Mouse (Mus musculus) cerebellum, adult 8-10 months (tissue): ENCODE data around the gene Cd164l2.
A peak's percentile ranks its signal among the peaks of the same experiment; 100 is the strongest.

Experiments
- DNase-seq: peaks from one replicate; pipeline ENCODE4 v3.0.0; 2022

Gene Cd164l2

DNA sequence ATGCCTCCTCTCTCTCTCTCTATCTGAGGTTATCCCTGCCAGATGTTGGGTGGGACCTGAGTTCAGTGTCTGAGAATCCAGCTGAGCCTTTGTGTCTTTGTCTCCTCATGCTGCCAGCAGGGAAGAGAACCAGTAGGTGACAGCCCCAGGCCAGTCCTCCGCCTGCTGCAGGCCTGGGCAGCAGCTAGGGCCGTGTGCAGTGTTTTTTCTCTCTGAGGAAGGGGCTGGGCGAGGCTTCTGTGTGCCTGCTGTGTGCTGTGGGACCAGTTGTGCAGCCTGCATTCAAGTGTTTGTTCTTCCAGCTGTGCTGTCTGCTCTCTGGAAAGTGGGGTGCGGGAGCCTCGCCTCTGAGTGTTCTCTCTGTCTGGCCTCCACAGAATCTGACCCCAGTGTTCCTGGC lies 11.9 kb downstream of the Cd164l2 start:
- DNase-seq = no peak

DNA sequence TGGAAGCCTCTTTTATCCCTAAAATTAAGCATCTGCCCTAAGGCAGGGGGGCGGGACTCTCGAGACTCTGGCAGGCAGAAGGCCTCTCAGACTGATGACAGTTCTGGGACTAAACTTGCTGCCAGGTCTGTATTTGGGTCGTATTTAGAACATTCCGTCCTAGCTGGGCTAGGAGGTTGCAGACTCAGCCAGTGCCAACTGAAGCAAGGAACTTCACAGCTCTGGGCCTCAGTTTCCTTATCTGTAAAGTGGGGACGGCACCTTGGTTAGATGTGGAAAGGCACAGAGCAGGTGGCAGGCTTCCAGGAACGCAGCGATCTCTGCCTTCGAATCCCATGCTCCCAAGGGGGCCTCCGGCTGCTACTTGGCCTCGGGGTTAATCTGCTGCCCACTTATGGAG lies 14.1 kb downstream of the Cd164l2 start:
- no peak for DNase-seq

DNA sequence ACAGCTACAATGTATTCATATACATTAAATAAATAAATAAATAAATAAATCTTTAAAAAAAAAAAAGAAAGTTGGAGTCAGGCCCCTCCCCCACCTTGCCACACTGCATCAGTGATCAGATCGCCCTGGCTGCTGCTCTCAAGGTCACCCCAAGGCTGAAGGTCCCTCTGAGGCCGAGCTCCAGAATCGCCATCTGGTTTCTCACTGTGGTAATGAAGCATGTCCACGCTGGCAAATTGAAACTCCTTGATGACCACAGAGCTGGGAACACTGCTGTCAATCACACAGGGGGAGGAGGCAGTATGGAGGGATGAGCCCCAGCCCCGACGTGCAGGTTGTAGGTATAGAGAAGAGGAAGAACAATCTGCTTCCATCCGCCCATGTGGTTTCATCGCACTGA lies 15.7 kb downstream of the Cd164l2 start:
- DNase-seq = no peak

DNA sequence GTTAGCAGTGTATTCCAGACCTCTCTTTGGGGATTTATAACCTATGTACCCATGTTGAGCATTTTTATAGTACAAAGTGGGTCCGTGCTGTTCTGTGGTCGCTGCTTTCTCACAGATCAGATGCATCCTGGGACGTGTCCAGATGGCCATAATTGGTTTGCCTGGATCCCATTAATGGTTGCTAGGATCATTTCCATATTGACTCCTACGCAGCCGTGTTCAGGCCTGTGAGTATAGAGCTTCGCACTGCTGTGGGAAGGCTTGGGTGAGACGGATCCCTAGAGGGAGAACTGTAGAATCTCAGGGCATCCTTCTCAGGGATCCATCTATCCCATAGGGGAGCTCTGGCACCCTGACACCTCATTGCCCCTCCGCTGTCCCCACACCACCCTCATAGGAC lies 17.7 kb downstream of the Cd164l2 start:
- no peak for DNase-seq

DNA sequence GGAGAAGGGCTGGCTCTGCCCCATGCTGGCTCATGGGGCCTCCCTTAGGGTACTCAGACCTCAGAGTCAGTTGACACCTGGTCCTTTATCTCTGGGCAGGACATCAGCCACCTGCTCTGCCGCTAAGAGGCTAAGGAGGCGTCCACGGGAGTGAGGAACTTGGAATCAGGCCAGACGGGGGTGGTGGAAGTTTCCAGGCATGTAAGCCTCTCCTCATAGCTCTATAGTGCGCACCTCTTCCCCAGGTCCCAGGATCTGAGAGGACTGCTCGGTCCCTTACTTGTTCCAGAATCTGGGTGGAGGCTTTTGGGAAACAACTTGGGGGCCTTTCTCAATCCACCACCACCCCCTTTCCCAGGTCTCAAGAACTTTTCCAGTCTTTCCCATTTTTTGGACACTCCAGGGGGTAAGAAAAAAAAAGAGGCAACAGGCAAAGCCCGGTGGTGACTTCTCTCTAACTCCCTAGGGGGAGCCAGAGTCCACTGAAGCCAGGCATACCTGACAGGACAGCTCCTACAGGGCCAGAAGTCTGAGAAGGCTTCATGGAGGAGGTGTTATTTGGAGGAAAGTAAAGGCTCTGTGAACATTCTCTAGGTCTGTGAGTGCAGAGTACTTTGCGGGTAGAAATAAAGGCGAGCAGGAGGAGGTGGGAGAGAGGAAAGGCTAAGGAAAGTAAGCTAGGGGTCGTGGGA lies 21.5 kb downstream of the Cd164l2 start:
- no peak for DNase-seq

DNA sequence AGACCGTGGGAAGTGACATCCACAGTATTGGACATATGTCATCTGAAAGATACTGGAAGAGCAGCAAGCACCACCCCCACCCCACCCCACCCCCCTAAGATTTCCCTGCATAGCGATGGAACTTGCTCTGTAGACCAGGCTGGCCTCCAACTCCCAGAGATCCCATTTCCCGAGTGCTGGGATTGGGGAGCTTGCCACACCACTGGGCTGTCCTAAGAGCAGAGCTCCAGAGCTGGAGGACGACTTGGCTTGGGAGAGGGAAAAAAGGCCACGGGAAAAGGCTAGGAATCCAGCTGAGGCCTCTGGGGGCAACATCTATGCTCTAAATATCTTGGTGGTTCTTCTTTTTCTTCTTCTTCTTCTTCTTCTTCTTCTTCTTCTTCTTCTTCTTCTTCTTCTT lies 22.8 kb downstream of the Cd164l2 start:
- no peak for DNase-seq

DNA sequence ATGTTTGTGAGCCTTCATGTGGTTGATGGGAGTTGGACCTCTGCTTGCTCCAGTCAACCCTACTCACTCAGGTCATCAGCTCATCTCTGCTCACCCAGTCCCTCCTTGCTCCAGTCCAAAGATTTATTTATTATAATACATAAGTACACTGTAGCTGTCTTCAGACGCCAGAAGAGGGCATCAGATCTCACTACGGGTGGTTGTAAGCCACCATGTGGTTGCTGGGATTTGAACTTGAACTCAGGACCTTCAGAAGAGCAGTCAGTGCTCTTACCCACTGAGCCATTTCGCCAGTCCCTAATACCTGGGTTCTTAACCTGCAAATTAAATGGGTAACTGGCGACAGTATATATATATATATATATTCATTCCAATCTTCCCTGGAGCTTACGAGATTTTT lies 23.5 kb downstream of the Cd164l2 start:
- DNase-seq = no peak

DNA sequence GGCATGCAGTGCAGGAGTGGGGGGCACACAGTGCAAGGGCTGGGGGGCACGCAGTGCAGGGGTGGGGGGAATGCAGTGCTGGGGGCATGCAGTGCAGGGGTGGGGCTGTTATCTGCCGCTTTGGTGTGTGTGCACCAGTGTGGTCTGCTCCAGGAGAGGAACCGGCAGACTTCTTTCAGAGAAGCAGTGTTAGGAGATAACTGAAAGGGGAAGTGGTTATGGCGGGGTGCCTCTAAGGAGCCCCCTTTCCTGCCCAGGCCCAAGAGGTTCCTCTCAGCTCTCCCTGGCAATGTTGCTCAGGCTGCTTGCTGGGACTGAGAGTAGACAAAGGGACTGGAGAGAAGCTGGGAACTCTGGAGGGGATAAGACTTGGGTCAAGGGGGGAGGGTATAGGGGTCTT lies 26.0 kb downstream of the Cd164l2 start:
- no peak for DNase-seq

DNA sequence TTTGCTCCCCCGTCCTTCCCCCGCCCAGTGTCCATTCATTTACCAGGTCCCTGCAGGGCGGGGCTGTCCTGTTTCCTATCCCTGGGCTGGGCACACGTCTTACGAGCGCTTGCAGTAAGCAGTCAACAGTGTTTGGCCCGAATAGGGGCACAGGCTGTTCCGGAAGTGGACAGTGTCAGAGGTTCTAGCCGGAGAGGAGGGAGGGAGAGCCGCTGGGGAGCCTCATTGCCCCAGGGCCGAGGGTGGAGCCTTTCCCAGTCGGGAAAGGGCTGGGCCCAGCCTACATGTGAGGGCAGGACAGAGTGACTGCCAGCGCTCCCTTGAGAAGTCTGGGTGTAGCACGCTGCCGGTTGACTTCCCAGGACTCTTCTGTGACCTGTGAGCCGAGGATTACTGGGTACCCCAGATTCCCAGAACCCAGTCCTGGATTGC lies 28.6 kb downstream of the Cd164l2 start, which contains the start of gene Map3k6:
Gene Map3k6, plus strand, starts transcription at position 329 of the 432 bp plus-strand sequence.
- no peak for DNase-seq

DNA sequence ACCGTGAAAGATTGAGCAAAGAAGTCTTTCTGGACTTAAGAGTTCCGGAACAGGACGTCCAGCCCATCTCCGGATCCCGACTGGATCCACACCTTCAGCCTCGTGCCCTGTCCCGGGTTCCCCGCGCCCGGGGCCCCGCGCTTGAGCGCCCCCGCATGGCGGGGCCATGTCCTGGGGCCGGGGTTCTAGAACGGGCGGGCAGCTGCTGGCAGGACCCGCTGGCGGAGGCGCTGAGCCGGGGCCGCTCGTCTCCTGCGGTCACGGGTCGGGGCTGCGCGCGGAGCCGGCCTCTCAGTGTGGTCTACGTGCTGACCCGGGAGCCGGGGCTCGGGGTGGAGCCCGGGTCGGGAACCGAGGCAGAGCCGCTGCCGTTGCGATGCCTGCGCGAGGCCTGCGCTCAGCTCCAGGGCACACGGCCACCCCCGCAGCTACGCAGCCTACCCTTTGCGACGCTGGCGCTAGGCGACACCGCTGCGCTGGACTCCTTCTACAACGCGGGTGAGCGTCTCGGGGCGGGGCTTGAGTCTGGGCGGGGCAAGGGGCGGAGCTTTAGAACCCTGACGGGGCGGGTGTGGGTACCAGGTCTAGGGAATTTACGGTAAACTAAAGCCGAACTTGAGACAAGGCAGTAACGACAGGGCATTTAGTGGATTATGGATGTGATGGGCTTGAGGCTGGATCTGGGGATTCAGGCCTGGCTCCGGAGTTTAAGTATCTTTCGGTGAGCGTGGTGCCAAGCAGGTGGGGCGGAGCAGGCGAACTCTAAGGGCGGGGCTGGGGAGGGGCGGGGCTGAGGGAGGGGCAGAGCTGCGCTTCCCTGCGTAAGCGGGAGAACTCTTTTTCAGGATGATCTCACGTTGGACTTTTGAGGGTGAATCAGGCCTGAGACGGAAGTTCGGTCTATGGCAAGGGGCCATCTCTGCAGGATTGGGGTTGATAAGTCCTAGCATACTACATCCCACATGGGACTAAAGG lies 29.3 kb downstream of the Cd164l2 start:
- peak; percentile 86 for DNase-seq

DNA sequence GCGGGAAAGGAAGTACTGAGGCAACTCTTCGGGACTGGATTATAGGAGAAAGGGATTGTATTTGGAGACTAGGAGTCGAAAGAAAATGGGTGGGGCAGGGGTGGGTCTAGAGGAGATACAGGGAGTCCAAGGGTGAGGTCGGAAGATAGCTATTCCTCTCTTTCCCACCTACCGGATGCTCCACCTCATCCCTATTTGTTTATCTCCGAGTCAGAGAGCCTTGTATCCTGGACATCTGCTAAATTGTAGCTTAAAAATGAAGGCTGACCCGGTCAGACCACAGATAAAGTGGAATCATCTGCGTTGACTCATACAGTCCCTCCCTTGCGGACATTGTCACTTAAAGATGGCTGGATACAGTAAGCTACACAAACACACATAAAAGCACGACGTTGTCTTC lies 30.0 kb downstream of the Cd164l2 start:
- no peak for DNase-seq

DNA sequence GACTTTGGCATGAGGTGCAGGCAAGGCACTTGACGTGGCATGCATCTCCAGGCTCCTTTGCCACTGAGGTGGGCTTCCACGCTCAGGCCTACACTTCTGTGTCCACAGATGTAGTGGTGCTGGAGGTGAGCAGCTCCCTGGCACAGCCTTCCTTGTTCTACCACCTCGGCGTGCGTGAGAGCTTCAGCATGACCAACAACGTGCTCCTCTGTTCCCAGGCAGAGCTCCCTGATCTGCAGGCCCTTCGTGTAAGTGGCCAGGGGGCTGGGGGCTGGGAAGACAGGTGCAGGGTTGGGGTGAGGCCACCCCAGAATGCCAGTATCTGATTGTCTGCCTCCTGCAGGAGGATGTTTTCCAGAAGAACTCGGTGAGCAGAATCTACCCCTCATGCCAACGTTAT lies 30.8 kb downstream of the Cd164l2 start:
- no peak for DNase-seq

DNA sequence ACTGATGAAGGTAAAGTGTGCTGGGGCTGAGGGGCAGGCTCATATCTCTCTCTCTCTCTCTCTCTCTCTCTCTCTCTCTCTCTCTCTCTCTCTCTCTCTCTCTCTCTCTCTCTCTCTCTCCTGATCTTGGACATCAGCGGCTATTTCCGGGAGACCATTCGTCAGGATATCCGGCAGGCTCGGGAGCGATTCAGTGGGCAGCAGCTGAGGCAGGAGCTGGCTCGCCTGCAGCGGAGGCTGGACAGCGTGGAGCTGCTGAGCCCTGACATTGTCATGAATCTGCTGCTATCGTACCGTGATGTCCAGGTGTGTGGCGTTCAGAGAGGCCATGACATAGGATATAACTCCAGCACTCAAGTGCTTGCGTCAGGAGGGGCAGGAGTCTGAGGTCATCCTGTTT lies 31.6 kb downstream of the Cd164l2 start:
- no peak for DNase-seq

DNA sequence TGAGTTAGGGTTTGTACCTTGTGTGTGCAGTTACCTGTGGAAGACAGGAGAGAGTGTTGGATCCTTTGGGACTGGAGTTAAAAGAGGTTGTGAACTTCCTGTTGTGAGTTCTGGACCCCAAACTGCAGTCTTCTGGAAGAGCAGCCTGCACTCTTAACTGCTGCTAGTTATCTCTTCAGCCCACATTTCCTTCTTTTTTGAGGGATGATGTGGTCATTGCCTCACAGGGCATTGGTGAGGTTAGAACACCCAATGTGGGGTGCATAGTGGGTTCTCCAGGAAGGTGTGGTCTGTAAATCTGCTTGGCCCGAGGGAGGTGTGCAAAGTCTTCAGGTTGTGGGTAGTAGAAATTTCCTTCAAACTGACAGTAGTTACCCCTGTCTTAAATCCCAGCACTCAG lies 32.4 kb downstream of the Cd164l2 start:
- no peak for DNase-seq

DNA sequence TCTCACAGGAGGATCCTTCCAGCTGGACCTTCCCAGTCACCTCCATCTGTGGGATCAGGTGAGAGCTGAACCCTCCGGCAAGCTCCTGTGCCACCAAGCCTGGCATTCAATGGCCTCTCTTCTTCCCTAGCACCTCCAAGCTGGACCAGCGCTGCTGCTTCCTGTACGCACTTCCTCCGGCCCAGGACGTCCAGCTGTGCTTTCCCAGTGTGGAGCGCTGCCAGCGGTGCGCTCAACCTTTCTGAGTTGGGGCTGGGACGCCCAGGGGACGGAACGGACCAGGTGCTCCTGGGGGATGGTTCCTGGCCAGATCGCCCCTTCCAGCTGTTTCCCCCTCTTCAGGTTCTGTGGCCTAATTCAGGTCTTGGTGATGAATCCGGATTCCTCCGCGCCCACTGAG lies 35.1 kb downstream of the Cd164l2 start:
- no peak for DNase-seq

DNA sequence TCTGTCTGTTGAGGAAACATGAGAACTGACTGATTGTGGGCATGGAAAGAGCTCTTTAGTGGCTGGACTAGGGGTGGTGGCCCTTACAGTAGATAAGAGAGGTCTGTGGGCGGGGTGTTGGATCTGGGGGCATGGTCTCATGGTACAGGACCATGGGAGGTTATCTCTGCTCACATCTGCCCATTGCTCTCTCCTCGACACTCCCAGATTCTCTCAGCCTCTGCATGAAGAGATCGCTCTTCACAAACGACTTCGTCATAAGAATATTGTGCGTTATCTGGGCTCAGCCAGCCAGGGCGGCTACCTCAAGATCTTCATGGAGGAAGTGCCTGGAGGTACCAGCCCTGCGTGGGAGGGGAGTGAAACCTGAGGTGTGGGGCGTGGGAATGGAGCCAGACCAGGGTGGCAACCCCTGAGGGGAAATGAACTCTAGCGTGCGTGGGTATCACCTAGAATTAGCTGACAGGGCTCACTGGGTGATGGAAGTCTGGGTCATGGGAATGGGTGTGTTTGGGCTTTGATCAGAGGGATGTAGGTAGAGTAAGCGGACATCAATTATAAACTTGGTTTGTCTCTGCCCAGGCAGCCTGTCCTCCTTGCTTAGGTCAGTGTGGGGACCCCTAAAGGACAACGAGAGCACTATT lies 36.0 kb downstream of the Cd164l2 start:
- no peak for DNase-seq

DNA sequence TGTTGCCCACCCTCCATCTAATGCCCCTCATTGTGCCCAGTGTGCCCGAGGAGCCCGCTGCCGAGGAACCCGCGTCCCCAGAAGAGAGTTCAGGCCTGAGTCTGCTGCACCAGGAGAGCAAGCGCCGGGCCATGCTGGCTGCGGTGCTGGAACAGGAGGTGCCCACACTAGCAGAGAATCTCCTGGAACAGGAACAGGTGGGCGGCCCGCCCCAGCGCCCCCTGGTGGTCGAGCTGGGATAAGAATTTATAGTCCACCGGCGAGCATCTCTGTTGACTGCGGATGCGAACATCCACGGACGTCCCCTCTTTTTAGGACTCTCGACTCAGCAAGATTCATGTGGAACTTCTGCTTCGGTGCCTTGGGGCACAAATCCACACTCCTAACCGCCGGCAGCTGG lies 38.7 kb downstream of the Cd164l2 start:
- peak; percentile 89 for DNase-seq

DNA sequence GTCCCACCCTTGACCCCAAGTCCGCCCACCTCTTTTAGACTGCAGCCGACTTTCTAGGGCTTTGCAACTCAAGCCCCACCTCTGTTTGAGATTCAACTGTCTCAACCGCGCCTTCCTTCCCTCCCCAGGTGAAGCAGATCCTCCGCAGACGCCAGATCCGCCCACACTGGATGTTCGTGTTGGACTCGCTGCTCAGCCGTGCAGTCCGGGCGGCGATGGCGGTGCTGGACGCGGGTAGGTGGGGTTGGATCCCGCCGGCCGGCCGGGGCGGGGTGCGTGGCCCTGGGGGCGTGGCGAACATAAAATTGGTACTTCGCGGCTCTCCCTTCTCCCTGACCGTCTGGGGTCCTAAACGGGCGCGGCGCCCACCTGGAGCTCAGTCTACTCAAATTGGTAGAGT lies 39.3 kb downstream of the Cd164l2 start:
- peak; percentile 28 for DNase-seq

DNA sequence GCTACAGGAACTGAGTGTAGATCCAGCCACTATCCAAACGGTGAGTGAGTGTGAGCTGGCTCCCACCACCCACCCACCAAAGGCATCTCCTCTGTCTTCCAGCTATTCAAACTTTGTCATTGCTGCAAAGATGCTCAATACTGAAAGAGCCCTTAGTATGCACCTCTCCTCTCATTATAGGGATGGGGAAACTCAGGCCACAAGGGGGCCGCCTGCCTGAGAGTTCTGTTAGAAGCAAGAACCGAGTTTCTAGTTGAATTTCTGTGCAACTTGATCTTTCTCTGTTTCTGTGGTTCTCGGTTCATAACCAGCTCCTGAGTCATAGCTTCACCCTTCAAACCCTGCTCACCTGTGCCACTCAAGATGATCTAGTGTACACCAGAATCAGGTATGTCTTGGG lies 40.2 kb downstream of the Cd164l2 start:
- DNase-seq = no peak

DNA sequence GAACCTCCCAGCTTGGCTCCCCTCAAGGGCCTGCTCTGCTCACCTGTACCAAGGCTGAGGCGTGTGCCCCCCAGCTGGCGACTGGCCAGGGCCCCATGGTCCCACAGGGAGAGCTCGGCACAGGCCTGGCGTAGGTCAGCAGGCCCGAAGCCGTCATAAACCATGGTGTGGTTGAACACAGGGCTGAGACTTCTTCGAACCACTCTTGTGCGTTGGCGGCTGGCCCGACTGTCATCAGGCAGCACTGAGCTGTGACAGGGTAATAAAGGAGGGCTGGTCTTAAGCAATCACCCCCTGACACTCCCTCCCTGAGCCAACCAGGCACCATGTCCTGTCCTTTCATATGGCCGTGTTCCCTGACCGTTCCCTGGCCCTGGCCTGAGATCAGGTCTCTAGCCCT lies 41.5 kb downstream of the Cd164l2 start:
- DNase-seq = no peak

DNA sequence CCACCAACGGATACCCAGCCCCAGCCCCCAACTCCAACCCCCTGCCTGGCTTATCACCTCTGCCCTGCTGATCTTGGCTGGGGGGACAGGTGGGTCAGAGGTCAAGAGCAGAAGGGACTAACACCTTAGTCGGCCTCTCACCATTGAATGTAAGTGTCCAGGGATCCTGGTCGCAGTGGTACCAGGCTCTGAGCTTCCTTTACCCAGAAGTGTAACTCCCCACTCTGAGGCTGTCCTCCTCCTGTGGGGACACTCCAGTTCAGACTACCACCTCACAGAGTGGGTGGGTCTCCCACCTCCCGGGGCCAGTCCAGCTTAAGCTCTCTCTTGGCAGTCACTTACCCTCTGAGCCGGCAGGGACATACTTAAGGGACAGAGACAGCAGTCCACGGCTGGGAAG lies 43.5 kb downstream of the Cd164l2 start:
- DNase-seq = no peak

DNA sequence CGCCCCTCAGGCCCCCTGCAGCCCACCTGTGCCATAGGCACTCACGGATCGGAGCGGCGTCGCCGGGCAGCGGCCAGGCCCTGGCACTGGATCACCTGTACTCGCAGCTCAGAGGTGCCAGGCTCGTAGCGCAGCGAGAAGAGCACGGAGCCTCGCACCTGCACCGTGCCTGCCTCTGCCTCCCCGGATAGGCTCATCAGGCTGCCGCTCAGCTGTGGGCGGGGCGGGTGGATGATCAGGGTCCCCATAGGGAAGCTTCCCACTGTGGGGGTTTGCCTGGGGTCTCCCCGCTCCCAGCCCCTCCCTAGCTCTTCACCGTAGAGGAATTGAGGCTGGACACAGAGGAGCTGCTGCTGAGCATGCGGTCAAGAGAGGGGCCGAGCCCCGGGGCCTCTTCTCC lies 44.9 kb downstream of the Cd164l2 start:
- DNase-seq = no peak

DNA sequence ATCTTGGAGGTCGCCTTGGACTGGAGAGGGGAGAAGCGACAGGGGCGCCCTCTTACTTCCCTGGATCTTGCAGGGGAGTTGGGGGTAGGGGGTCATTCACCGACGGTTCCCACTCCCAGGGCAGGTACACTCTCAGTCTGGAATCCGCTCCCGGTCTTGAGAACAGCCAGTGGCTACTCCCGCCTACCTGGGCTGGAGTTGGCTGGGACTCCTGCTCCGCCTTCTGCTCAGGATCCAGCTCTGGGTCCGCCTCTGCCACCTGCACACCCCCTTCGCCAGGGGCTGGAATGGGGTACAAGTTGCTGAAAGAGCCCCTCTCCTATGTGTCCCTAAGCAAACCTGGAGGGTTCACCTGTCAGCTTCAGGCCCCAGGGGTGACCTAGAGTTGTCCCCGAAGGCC lies 45.3 kb downstream of the Cd164l2 start:
- DNase-seq = no peak
